In the genomic region with DNA sequence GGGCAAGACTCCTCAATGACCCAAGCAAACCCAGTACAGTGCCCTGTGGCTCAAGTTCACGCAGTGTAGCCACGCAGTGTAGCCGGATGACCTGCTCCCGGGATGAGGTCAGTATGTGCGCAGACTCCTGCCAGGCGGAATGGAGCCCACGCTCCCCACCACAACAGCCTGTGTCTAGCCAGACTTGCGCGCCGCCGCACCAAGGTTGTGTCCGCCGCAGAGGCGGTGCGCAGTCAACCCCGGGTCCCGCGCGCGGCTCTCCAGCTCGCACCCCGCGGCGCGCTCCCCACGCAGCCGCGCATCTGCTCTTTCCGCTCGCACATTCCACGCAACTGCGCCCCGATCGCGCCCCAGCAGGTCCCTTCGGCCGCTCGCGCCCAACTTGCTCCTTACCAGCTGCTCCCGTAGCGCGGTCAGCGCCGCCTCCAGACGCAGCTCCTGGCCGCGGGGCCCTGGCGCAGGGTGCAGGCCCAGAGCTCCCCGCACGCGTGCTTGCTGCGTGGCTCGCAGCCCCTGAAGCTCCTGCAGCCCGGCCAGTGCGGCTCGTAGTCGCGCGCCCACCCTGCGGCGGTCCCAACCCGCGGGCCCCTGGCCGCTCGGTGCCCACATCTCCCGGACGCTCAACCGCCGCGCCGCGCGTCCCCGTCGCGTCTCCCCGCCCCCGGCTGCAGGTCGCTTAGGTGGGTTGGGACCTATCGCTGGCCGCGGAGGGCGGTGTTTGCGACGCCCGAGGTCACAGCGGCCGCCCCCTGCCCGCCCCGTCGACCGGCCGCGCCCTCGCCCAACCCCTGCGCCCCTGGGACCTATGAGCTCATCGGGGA, we compare ENCODE assay signal across 8 mouse cellular contexts. TPM values are rescaled to one million over a fixed set of nuclear protein-coding genes. Genes with fewer than 3 reads are reported as not detected.
DNase-seq lines count a peak whose midpoint lies in the region; ATAC-seq and TF ChIP-seq lines count a peak whose summit lies in the region.

No protein-coding gene starts in this region.

- no peaks in the 10 kb centered on the region for H3K27me3 ChIP-seq in ES-Bruce4 (ENCODE audit: control insufficient read depth, insufficient read depth, low read length, poor library complexity, severe bottlenecking)
- peaks cover 18% of the 10 kb centered on the region for H3K27me3 ChIP-seq in intestine, embryonic 15.5 days (replicated peaks)
- peaks cover 8% of the 10 kb centered on the region; the same call in 1 of the 2 replicates for H3K27me3 ChIP-seq in stomach, embryonic 14.5 days (ENCODE audit: control insufficient read depth, insufficient read depth, low read length)

- TF ChIP-seq POLR2A in ES-Bruce4 (IDR thresholded peaks at IDR 0.05; ENCODE audit: insufficient read depth, low read length): peak; percentile 9

- WGBS in intestine, embryonic 15.5 days: under 1% methylated on average over 97 of the region's 97 CpGs
- WGBS in stomach, embryonic 14.5 days: 1% methylated on average over 89 of the region's 97 CpGs

- no peak for TF ChIP-seq EP300 in ES-Bruce4 (IDR thresholded peaks at IDR 0.05; ENCODE audit: insufficient read depth, low read depth, low read length)

- H3K27ac ChIP-seq in ES-Bruce4 (ENCODE audit: insufficient read depth, low read length): no peak overlapping the region
- peak overlapping the region; percentile 88 for H3K27ac ChIP-seq in intestine, embryonic 15.5 days
- H3K27ac ChIP-seq in stomach, embryonic 14.5 days (ENCODE audit: low read length): peak overlapping the region; percentile 86

- peak overlapping the region; percentile 77 for H3K9ac ChIP-seq in ES-Bruce4 (ENCODE audit: low read depth, poor library complexity, severe bottlenecking)
- peak overlapping the region; percentile 82 for H3K9ac ChIP-seq in intestine, embryonic 15.5 days
- H3K9ac ChIP-seq in stomach, embryonic 14.5 days (replicated peaks; ENCODE audit: low read depth, low read length): peak overlapping the region; percentile 58

- ATAC-seq in intestine, embryonic 15.5 days: peak; percentile 85
- ATAC-seq in stomach, embryonic 14.5 days (ENCODE audit: insufficient number of reproducible peaks, insufficient read depth, low FRiP score, low read depth): peak; percentile 62

- no peaks in the 10 kb centered on the region for H3K9me3 ChIP-seq in ES-Bruce4 (replicated peaks; ENCODE audit: control insufficient read depth, insufficient read depth, low read length, poor library complexity, severe bottlenecking)
- no peaks in the 10 kb centered on the region for H3K9me3 ChIP-seq in intestine, embryonic 15.5 days
- H3K9me3 ChIP-seq in stomach, embryonic 14.5 days (ENCODE audit: control insufficient read depth, low read depth, low read length): no peaks in the 10 kb centered on the region

- peak overlapping the region; percentile 91 for H3K4me2 ChIP-seq in intestine, embryonic 15.5 days (replicated peaks)
- H3K4me2 ChIP-seq in stomach, embryonic 14.5 days (replicated peaks; ENCODE audit: low read depth, low read length): peak overlapping the region; percentile 86

- intact Hi-C loops in left cerebral cortex, postnatal 25 days (cut with DNase I): loop anchor here (2.0 to 10.0 kb wide), 2 partner anchors 39 to 349 kb away; no protein-coding TSS in a partner anchor

- no peak for TF ChIP-seq CTCF in ES-Bruce4 (IDR thresholded peaks at IDR 0.05; ENCODE audit: low read depth, low read length)

- peak overlapping the region; percentile 80 for H3K4me3 ChIP-seq in ES-Bruce4 (ENCODE audit: low read depth, low read length)
- H3K4me3 ChIP-seq in intestine, embryonic 15.5 days (replicated peaks): peak overlapping the region; percentile 79
- peak overlapping the region; percentile 73 for H3K4me3 ChIP-seq in stomach, embryonic 14.5 days (ENCODE audit: low read depth, low read length)

- peak; percentile 29 for DNase-seq in adrenal gland, postnatal 25 days
- peak; percentile 41 to 46 for DNase-seq in frontal cortex, postnatal 10 days (ENCODE audit: low spot score in 2 of 2)
- peak; percentile 67 to 76 for DNase-seq in left cerebral cortex, postnatal 25 days (ENCODE audit: low spot score in 2 of 2)
- DNase-seq in mesoderm, embryonic 11.5 days (ENCODE audit: low read depth, low spot score): peak; percentile 54
- DNase-seq in thymus, postnatal 10 days (ENCODE audit: low spot score in 2 of 2): no peak

- peaks cover 10% of the 10 kb centered on the region for H3K4me1 ChIP-seq in ES-Bruce4 (ENCODE audit: control insufficient read depth, insufficient read depth, low read length)
- peaks cover 28% of the 10 kb centered on the region for H3K4me1 ChIP-seq in intestine, embryonic 15.5 days (replicated peaks)
- H3K4me1 ChIP-seq in stomach, embryonic 14.5 days (ENCODE audit: control insufficient read depth, insufficient read depth, low read length): peaks cover 23% of the 10 kb centered on the region; the same call in 1 of the 2 replicates

- H3K36me3 ChIP-seq in ES-Bruce4 (ENCODE audit: control insufficient read depth, insufficient read depth, low read length, poor library complexity, severe bottlenecking): peaks cover 2% of the 10 kb centered on the region
- no peaks in the 10 kb centered on the region for H3K36me3 ChIP-seq in intestine, embryonic 15.5 days
- H3K36me3 ChIP-seq in stomach, embryonic 14.5 days (ENCODE audit: control insufficient read depth, insufficient read depth, low read length): no peaks in the 10 kb centered on the region

RNA-seq across cellular contexts. Expression of gene Dact2, which starts 0.8 kb away (rescaled TPM):
- 15.8 and 18.2 TPM in 2 replicates for polyA plus RNA-seq in ES-Bruce4 (2011; ENCODE audit: insufficient read depth, insufficient read length, low read depth, missing spikeins)
- 0.57 and 0.85 TPM in 2 replicates for total RNA-seq in adrenal gland, postnatal 25 days (2021)
- 5.7 and 6.1 TPM in 2 replicates for polyA plus RNA-seq in intestine, embryonic 15.5 days (2015; fragmentation: Nextera tagmentation; extraction: Ambion mirVana)
- total RNA-seq in left cerebral cortex, postnatal 25 days (2021): 10 to 100 TPM; 80.7 to 87.1 TPM
- 8.5 and 8.8 TPM in 2 replicates for polyA plus RNA-seq in stomach, embryonic 14.5 days (2014; fragmentation: Nextera tagmentation; extraction: Ambion mirVana)

Comparison
In these comparisons a context has a peak if more than half of its experiments do, and no peak if none do; other contexts are left out.
1. DNase-seq: peak in adrenal gland, postnatal 25 days (single experiment), frontal cortex, postnatal 10 days (2 of 2), left cerebral cortex, postnatal 25 days (2 of 2) and mesoderm, embryonic 11.5 days (single experiment); none in thymus, postnatal 10 days (0 of 2).
2. Peak in every context shown above with its lines, with median percentiles within 50 percentile points of each other: H3K4me3 ChIP-seq and H3K9ac ChIP-seq.